Mouse (Mus musculus): Measurements from ENCODE around the gene Hs3st3b1.
A peak's percentile ranks its signal among the peaks of the same experiment; 100 is the strongest.

Gene Hs3st3b1

GRCm38 (mm10) chr11:63880296-63880695 lies 41.8 kb downstream of the Hs3st3b1 start:
- DNase-seq (ENCODE audit: low read depth, low spot score), result no peak

DNA sequence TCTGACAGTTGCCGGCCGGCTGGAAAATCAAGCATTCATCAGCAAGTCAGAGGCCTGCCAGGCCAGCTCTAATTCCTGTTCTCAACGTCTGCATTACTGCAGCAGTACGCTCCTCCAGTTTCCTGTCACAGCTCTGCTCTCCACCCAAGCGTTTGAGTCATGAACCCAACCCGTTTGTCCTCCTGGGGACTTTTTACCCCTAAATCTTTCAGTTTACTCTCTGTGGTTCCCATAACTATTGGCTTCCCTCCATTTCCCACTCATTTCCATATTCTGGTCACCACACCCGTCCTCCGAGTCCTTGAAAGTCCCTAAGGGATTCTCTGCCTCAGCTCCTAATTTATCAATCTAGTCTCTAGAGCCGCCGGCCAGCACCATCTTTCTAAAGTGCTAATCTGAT lies 42.8 kb downstream of the Hs3st3b1 start:
- DNase-seq (ENCODE audit: low read depth, low spot score), result no peak

DNA sequence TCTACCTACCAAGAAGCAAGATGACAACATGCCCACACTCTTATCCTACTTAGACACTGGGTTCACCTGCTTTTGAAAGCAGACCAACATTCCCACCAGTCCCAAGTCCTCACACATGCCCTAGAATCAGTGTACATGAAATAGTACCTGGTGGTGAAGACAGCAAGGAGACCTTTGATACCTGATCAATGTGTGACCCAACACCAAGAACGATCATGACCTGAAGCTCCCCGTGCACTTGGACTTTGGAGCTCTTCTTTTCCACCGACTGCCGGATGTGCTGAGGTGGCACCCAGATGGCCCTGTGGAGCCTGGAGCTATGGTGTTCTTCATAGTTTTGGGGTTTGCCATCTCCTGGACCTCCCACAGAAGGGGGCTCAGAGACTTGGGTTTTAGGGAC lies 43.5 kb downstream of the Hs3st3b1 start:
- no peak for DNase-seq (ENCODE audit: low read depth, low spot score)

DNA sequence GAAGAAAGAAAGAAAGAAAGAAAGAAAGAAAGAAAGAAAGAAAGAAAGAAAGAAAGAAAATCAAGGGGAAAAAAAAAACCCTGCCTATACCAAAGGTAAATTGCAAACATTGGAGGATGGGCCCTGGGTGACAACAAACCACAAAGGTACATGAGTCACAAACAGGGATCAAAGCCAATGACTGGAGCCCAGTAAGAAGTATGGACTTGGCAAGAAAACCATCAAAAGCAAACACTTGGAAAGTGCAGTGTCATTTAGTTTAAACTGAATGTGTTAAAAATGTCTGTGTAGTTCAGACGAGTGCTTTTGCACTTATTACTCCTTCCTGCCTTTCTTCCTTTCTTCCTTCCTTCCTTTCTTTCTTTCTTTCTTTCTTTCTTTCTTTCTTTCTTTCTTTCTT lies 59.3 kb downstream of the Hs3st3b1 start:
- no peak for DNase-seq (ENCODE audit: low read depth, low spot score)

DNA sequence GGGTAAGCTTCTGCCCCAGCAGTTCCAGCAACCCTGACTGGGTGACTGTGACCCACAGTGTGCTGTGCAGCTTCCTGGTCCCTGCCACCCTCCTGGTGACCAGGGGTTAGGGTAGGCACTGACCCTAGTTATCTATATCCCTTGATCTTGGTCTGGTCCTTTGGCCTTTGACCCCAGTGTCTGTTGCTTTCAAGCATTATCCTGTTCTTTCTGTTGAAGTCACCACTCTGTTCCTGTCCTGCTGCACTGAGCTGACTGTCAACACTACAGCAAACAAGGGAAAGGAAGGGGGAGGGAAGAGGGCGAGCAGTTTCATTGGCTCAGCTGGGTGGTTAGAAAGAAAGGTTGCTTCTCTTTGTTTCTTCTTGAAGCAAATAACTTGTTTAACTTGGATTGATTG lies 60.1 kb downstream of the Hs3st3b1 start:
- DNase-seq (ENCODE audit: low read depth, low spot score), result peak; percentile 12

GRCm38 (mm10) chr11:63851041-63851730 lies 70.9 kb downstream of the Hs3st3b1 start:
- DNase-seq (ENCODE audit: low read depth, low spot score), result no peak

- DNase-seq (ENCODE audit: low read depth, low spot score), result no peak
Observed at GRCm38 (mm10) chr11:63850261-63850660, 71.8 kb downstream of the Hs3st3b1 start.

DNA sequence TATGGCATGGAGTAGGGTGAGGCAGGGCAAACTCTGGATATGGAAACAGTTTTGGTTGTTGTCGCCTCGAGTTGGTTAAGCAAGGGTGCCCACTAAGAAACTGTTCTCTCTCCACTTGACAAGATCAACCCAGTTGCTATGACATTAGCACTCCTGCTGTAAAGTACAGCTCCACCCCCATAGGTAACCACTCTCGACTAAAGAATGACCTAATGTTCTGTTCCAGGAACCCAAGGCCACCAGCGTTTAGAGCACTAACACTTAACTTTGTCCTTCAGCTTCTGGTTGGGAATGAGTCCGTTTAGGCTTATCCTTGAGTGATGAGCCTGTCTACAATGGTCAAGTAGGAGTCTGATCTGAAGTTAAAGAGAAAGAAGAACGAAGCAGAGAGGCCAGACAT lies 76.7 kb downstream of the Hs3st3b1 start:
- no peak for DNase-seq (ENCODE audit: low read depth, low spot score)

DNA sequence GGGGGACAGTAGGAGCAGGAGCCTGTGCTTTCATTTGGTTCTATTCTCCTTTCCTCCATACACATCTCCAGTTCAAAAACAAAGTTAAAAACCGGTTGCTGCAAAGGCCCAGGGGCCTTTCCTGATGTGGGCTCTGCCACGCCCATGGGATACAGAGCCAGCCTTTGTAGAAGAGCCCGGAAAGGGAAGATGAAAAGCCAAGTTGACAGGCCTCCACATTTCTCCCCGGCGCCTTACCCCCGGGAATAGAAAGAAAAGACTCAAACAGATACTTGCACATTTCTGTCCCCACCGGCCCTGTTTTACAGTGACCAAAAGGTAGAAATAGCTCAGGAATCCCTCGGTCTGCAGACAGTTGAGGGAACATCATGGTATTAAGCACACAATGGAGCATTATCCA lies 77.4 kb downstream of the Hs3st3b1 start:
- DNase-seq (ENCODE audit: low read depth, low spot score), result no peak

DNA sequence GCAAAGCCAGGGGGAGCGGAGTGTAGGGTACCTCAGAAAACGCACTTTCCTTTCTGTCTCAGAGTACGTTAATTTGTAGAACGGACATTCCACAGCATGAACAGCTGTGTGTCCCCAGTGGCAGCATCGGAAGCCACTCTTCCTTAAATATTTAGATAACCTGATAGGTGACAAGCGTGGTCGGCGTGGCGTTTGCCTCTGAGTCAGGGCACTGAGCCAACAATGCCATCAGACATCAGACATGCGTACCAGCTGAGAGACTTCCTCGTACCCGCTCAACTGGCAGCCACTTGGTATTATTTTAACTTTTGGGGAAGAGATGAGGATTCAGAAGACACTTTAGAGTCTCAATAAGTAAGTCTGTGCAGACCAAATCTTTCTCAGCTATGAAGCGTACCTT lies 84.6 kb downstream of the Hs3st3b1 start:
- DNase-seq (ENCODE audit: low read depth, low spot score), result no peak

Data from mesoderm, embryonic 11.5 days (tissue).